Mouse (Mus musculus): ENCODE measurements around the gene Eif4enif1.
"Not testable (repeated sequence)": the region's sequence is repeated elsewhere in the genome, so short reads cannot be mapped to it uniquely, and the experiment has no call there.

Eif4enif1 gene

GRCm38 (mm10) chr11:3181250-3181649, 20.9 kb upstream of the Eif4enif1 start:
- peak; percentile 73 to 81 for DNase-seq (ENCODE audit: low spot score in 2 of 2)

DNA sequence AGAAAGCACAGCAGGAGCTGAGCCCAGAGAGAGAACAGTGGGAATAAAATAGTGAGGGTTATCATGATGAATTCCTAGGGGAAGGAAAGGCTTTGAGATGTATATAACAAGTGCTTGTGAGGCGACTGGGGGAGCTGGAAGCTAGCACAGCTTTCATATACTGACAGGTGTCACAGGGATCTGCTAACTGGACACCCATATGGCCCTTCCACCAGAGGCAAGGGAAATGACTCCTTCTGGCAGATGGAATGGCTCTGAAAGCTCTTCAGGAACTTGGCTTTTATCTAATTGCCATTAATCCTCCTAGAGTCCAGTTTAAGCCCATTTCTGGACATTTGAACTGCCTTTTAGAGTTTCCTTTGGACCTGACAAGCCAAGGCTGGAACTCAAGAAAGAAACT, 20.2 kb upstream of the Eif4enif1 start:
- DNase-seq (ENCODE audit: low spot score in 2 of 2), result not testable (repeated sequence)

DNA sequence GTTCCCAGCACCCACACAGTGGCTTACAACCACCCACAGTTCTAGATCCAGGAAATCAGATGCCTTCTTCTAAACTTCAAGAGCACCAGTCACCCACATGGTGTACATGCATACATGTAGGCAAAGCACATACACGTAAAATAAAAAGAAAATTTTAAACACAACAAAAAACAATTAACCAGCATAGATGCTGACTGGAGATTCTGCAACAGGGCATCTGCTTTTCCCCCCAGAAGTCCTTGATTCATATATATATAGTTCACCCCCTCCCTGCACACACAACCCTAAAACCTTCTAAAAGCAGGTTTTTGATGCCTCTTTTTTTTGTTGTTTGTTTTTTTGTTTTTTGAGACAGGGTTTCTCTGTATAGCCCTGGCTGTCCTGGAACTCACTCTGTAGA, 19.5 kb upstream of the Eif4enif1 start:
- peak in 1 of 2 experiments; percentile 34 for DNase-seq (ENCODE audit: low spot score in 2 of 2)

- DNase-seq (ENCODE audit: low spot score in 2 of 2), result no peak
Measured at GRCm38 (mm10) chr11:3193363-3193762, 8.8 kb upstream of the Eif4enif1 start, which contains the start of gene Sfi1. Gene Sfi1 (minus strand): TSS chr11:3193463.

GRCm38 (mm10) chr11:3200636-3201035, 1.6 kb upstream of the Eif4enif1 start:
- DNase-seq (ENCODE audit: low spot score in 2 of 2), result not testable (repeated sequence)

DNA sequence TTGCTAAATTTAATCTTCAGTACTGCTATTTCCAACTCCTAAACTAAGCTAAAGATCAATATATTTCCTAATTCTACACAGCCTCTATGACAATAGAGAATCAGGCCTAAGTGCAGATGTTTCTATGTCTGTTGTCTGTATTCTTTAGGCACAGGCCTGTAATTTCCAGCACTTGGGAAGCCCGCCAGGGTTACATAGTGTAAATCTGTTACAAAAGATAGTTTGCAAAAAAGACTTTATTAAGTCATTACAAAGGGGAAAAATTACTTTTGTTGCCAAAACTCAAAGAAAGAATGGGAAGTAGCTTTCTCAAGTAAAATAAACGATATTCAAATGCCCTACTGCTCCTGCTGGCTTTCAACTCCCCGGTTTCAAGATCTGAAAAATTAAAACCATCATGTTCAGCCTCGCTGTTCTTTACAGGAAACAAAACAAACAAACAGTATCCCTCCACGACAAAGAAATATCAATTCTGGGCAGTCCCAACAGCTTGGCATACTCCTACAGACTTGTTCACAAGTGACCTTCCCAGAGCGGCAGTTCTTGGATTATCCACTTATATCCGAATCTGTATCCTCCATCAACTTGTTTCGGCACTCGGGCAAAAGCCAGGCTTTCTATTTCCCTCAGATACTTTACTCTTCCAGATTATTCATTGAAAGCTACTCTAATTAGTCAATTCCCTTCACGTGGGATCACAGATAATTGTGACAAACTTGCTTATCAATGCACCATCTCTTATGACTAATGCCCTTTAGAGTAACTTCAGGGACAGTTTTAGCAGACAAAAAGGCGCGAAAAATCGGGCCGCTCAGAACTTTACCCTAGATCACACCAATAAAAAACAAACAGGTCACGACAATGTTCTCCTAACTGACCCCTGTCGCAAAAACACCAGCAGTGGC, 614 bp upstream of the Eif4enif1 start:
- DNase-seq (ENCODE audit: low spot score in 2 of 2), result peak; percentile 23 to 34

DNA sequence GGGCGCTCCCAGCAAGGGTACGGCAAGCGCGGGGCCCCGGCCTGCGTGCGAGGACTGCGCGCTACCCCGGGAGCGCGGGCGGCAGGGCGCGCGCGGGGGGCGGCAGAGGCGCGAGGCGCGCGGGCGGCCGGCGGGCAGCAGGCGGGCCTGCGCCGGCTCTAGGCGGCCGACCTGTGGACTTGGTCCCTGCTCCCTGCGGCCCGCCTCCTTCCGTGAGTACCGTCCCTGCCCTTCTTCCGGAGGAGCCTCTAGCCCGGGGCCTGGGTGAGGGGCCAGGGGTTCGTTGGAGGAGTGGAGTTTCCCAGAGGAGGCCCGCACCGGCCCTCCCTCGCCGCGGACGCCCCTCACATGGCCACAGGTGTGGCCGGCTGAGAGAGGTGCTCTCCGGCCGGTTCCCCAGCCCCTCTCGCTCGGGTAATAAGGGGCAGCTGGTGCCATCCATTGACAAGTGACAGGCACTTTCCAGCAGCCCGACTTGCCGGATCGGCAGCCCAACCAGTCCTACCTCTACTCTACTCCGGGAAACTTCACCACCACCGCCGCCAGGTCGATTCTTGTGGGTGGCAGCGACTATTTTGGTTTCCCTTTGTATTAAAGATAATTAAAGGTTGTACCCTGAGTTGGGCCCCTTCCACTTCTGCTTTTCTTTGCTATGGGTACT, 719 bp downstream of the Eif4enif1 start:
- DNase-seq (ENCODE audit: low spot score in 2 of 2), result peak; percentile 74

DNA sequence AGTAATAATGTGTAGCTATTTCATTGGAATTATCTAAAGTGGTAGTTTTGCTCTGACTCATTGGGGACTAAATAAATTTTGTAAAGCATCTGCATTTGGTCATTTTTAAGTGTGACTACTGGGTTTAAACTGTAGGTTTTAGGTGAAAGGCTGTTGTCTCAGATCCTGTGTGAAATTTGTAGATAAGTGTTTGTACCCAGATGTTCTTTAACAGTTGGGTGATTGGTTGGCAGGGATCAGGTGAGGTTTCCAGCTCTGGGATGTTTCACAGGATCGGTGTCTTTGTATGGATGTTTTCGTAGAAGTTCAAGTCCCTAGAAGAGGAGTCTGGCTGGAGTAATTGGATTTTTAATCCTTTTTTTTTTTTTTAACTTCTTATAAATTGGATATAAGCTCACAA, 1.6 kb downstream of the Eif4enif1 start:
- no peak for DNase-seq (ENCODE audit: low spot score in 2 of 2)

DNA sequence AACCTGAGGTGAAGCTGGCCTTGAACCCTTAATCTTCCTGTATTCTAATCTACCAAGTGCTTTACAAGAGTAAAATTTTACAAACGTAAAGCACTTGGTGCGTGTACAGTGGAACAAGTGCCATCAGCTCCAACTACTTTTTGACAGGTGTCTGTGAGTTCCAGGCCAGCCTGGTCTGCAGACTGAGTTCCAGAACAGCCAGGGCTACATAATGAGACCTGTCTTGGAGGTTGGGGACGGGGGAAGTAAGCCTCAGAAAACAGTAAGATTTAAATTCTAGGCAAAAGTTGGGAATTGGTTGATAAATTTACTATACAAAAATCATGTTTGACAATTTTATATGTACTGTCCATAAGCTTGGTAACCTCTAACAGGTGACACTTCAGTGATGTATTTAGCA, 3.0 kb downstream of the Eif4enif1 start:
- DNase-seq (ENCODE audit: low spot score in 2 of 2), result no peak

DNA sequence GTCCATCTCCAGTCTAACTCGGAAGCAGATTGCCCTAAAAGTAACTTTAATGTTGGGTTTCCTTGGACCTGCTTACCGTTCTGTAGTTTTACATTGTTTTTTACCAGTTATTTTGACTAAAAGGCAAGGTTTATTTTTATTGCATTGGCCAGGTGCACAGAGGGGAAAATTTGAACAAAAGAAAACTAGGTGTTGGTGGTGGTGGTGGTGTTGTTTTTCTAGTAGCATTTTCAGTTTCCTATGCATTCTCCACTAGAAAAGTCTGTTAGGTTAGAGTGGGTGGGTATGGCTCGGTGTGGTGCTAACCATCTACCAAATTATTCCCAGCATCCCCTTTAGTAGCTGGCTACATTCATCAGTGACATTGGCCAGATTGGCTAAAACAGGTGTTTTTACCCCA, 4.6 kb downstream of the Eif4enif1 start:
- no peak for DNase-seq (ENCODE audit: low spot score in 2 of 2)

- no peak for DNase-seq (ENCODE audit: low spot score in 2 of 2)
Measured at GRCm38 (mm10) chr11:3212526-3212925, 10.3 kb downstream of the Eif4enif1 start.

- no peak for DNase-seq (ENCODE audit: low spot score in 2 of 2)
Measured at GRCm38 (mm10) chr11:3223105-3223504, 20.9 kb downstream of the Eif4enif1 start.

DNA sequence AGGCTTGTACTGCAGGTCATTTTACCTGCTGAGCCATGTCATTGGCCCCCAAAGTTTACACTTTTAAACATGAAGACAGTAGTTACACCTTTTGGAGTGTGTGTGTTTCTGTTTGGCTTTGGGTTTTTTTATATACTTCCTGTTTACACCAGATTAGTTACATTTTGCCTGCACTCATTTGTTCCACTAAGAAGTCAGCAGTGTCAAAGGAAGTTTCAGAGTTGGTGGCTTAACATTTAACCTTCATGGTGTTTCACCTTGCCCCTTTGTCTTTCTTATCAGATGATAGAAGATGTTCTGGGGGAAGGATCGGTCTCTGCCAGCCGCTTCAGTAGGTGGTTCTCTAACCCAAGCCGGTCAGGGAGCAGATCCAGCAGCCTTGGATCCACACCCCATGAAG, 24.9 kb downstream of the Eif4enif1 start:
- DNase-seq (ENCODE audit: low spot score in 2 of 2), result no peak

- no peak for DNase-seq (ENCODE audit: low spot score in 2 of 2)
Measured at GRCm38 (mm10) chr11:3232248-3232647, 30.1 kb downstream of the Eif4enif1 start.

DNA sequence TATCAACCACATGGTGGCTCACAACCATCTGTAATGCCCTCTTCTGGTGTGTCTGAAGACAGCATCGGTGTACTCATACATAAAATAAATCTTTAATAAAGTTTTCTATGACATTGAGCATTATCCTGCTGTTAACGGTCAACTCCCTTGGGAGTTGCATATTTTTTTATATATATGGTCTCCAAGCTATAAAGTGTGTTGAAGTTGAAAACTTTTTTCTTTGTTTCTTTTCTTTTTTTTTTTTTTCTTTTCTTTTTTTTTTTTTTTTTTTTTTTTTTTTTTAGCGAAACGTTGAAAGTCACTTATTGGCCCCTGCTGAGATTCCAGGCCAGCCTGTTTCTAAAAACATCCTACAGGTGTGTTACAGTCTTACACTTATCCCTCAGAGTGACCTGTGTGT, 31.5 kb downstream of the Eif4enif1 start:
- no peak for DNase-seq (ENCODE audit: low spot score in 2 of 2)

- DNase-seq (ENCODE audit: low spot score in 2 of 2), result no peak
Measured at GRCm38 (mm10) chr11:3235277-3235676, 33.1 kb downstream of the Eif4enif1 start.

GRCm38 (mm10) chr11:3242395-3242794, 40.2 kb downstream of the Eif4enif1 start:
- DNase-seq (ENCODE audit: low spot score in 2 of 2), result no peak

GRCm38 (mm10) chr11:3243771-3244170, 41.6 kb downstream of the Eif4enif1 start:
- DNase-seq (ENCODE audit: low spot score in 2 of 2), result no peak

GRCm38 (mm10) chr11:3247387-3247786, 45.2 kb downstream of the Eif4enif1 start:
- no peak for DNase-seq (ENCODE audit: low spot score in 2 of 2)

- DNase-seq (ENCODE audit: low spot score in 2 of 2), result no peak
Measured at GRCm38 (mm10) chr11:3259537-3259936, 57.3 kb downstream of the Eif4enif1 start.

- DNase-seq (ENCODE audit: low spot score in 2 of 2), result no peak
Measured at GRCm38 (mm10) chr11:3265291-3266078, 63.3 kb downstream of the Eif4enif1 start.

GRCm38 (mm10) chr11:3266079-3266685, 64.0 kb downstream of the Eif4enif1 start, which contains the start of gene Drg1:
Gene Drg1 (minus strand): TSS chr11:3266415.
- peak; percentile 90 to 95 for DNase-seq (ENCODE audit: low spot score in 2 of 2)
